Mouse (Mus musculus) fat pad, adult 2 months (tissue): ENCODE results near the gene Slc2a4.

Source experiments
- DNase-seq: peaks from one replicate; pipeline ENCODE4 v3.0.0-alpha.2; 2011; ENCODE audit warnings: low read depth, low spot score; ENCODE audit errors: extremely low read depth

Slc2a4 gene

DNA sequence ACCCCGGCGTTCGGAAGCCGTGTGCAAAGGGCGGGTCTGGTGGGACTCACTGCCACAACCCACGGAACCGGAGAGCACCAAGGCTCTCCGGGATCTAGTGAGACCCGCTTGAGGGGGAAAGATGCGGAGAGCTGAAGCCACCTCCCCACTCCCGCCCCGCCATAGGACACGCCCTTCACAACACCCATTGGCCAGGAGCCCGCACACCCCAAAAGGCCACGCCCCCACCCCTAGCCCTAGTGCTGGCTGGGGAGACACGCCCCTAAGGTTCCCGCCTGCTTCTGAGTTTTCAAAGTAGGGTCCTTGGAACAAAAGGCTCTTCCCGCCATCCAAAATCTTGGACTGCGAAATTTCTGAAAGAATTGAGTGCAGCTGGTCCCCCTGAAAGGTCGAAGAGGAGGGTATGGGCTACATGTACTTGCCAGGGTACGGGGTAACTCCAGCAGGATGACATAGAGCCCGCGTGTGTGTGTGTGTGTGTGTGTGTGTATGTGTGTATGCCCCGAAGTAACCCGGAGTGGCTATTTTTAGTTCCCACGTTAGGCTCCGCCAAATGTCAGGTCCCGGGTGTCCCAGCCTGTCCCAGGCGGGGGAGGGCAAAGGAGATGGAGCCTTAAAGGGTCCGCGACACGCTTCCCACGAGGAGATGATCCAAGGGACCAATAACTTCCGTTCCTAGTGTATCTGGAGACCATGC is at the start of gene Slc2a4:
Slc2a4 (minus strand) TSS at position 123 of the 697 bp plus-strand sequence.
- DNase-seq: no peak

DNA sequence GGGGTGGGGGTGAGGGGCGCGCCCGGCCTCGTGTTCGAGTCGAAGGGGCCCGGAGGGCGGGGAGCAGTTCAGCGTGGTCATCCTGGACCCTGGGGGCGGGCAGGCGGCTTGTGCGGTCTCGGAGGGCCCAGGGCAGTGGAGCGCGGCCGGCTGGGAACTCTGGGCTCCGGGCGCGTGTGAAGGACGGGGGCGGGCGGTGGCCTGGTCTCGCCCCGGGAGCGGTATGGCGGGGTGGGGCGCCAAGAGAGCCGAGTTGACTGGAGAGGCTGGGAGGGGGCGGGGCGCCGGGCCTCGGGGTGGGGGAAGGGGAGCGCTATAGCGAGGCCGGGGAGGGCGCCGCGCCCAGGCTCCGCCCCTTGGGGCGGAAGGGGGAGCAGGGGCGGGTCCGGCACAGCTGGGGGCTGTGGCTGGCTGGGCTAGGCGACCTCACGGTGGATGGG is 49.1 kb upstream of the Slc2a4 start:
- DNase-seq: no peak

DNA sequence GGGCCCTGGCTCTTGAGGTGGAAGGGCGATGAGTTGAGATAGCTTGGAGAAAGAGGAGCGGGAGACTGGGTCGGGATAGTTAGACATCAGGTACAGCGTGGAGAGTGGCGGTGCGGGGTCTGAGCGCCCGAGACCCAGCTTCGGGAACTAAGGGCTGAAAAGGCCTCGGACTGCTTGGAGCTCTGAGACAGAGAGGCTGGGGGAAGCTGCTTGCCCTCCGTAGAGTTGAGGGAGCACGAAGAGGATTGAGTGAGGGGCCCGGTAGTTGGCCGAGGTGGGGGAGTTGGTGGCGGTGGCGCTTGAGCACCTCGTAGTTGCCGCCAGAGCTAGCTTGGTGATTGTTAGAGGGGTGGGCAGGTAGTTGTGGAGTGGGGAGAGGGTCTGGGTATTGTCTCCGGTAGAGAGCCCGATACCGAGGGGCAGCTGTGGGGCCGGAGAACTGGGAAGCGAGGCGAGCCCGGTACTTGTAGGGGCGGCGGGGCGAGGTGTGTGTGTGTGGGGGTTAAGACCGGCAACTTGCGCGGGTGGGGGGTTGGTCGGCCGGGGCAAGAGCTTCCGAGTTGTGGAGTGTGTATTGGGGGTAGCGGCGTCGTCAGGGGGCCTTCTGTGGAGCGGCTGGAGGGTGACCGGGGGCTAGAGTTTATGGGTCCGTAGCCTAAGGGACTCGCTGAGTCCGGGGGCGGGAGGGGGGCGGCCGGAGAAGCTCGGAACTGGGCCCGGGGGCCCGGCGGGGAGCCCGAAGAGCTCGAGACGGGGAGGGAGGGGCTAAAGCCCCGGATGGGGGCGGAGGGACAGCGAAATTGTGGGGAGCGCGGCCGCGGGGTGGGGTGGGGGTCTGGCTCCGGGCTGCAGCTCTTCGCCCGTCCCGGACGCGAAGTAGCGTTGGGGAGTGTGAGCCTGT is 48.4 kb upstream of the Slc2a4 start:
- no peak for DNase-seq

DNA sequence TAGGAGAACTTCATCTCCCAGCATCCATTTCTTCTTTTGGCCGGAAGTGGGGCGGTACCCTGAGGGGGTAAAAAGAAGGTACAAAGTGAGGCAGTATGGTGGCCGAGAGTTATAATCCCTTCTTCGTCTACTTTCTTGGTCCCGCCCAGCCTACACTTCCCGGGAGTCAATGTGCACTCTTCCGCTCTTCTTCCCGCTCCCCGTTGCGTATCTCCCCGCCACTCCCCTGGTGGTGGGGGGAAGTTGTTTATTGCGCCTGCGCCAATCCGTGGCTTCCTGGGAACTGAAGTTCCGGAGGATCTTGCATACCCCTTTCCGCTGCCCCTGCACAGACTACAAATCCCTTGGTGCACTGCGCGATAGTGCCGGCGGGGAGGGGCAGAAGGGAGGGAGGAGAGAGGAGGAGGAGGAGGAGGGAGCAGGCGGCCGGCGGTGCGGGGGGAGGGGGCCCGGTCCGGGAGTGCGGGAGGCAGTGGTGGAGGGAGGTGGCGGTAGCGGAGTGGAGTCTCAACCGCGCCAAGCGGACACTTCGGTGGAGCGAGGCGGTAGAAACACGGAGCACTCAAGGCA is 47.5 kb upstream of the Slc2a4 start, which contains the start of gene Phf23:
Phf23 (plus strand) TSS at position 387 of the 570 bp plus-strand sequence.
- DNase-seq: peak; percentile 93

DNA sequence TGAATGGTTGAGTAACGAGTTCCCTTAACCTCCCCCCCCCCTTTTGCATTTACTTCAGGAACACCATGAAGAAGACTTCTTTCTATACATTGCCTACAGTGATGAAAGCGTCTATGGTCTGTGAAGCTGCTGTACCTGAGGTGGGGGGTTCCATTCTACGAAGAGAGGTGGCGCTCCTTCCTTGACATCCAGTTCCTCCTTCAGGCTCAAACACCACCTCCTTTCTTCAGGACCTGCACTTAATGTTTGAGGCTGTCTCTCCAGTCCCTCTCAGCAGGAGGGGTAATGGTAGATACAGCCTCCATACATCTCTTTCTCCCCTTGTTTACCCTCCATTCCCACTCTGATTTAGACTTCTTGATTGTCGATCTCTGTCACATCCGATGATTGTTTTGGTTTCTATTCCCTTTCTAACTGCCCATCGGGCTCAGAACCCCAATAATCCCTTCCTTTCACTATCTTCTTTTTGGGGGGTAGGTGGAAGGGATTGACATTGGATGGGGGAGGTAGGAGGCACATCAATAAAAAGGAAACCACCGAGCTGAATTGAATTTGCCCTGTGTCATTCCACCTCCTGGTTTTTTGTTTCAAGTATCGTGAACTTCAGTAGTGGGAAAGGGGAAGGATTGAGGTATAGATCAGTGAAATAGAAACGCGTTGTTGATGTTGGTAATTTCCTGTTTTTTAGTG is 46.6 kb upstream of the Slc2a4 start:
- no peak for DNase-seq

DNA sequence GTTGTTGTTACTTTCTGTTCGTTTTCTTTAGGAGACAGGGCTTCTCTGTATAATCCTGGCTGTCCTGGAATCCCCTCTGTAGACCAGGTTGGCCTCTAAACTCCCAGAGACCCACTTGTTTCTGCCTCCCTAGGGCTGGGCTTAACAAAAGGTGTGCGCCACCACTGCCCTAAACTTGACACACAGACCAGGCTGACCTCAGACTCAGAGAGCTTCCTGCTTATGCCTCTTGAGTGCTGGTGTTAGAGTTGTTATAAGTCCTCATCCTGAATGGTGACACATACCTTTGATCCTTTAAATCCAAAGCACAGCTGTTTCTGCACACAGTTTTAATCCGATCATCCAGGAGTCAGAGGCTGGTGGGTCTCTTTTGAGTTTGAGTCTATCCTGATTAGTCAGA is 44.9 kb upstream of the Slc2a4 start:
- no peak for DNase-seq

DNA sequence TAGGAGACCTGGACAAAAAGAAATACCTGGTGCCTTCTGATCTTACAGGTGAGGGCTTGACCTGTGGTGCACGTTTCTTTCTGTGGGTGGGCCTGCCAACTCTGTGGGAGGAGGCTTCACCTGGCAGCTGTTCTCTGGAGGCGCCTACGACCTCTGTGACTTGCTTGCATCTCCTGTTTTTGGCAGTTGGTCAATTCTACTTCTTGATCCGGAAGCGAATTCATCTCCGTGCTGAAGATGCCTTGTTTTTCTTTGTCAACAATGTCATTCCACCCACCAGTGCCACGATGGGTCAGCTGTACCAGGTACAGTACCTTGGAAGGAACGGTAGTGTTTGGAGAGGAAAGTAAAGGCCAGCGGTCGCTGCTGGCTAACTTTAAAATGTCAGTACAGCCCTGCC is 44.4 kb upstream of the Slc2a4 start:
- DNase-seq: peak; percentile 34

DNA sequence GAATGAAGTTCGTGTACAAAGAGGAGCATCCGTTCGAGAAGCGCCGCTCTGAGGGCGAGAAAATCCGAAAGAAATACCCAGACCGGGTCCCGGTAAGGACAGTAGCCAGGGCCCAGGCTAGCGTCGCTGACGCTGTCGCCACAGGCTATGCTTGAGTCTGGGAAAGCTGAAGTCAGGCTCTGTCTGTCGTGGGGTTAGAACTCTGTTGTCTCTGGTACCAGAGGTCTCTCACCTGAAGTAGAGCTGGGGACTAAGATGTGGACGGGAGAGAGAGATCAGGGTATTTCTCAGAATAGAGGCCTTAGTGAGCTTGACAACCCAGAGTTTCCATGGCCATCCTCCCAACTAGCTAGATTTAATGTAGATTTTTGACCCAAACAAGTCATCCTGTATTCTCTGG is 43.7 kb upstream of the Slc2a4 start:
- DNase-seq: no peak

DNA sequence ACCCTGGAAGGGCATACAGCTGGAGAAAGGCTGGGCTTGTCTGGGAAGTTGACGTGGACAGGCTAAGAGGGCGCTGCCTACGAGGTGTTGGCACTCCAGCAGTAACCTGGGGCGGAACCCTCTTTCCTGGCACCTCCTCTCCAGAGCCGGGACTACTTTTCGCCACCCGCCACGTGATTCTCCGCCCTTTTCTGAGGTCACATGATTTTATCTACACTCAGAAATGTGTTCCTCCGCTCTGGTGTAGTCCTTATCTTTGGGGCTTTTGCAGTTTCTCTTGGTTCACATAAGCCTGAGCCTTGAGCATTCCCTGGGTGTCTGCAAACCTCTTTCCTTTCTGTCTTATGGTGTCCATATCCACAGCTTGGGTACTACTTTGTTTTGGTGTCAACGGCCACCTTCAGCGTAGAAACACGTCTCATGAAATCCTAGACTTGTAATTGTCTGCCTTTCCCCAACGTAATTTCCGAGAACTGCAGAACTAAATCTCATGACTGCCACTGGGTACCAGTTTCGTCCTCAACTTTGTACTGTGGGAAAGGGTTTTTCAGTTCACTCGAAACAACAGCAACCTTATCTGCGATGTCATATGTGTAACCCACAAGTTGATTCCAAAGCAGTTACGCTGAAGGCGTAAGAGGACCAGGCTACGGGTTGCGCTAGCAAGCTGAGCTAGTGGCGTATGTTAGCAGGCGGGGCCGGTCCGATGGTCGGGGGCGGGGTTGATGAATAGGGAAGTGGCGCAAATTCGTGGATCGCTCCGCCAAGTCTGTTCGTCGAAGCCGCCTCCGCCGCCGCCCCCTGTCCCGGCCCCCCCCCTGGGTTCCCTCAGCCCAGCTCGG is 43.1 kb upstream of the Slc2a4 start, which contains the start of gene Gabarap:
Gabarap (plus strand) TSS at position 294 of the 842 bp plus-strand sequence.
- DNase-seq: peak; percentile 80

DNA sequence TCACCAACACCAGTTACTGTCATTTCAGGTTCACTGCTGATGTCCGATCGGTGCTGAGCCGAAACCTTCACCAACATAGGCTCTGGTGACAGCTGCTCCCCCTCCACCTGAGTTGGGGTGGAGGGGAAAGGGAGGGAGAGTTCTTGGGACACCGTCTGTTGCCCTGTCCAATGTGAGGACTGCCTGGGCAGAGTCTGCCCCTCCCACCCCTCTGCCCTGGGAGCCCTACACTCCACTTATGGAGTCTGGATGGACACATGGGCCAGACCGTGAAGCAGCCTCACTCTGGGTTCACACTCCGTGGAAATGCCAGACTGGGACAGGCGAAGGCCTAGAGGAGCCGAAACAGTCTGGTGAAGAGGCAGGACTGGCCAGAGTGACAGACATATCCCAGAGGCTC is 42.0 kb upstream of the Slc2a4 start:
- no peak for DNase-seq

DNA sequence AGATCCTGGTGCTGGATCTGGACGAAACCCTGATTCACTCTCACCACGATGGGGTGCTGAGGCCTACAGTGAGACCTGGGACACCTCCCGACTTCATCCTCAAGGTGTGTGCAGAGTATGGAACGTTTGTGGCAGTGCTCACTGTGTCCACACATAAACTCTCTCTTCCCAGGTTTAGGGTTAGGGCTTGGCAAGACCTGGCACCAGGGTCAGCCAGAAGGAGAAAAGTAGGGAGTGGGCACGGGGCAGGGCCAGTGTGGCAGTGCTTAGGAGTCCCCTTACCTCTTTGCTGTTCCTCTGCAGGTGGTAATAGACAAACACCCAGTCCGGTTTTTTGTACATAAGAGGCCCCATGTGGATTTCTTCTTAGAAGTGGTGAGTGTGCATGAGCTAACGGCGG is 36.4 kb upstream of the Slc2a4 start:
- DNase-seq: no peak

DNA sequence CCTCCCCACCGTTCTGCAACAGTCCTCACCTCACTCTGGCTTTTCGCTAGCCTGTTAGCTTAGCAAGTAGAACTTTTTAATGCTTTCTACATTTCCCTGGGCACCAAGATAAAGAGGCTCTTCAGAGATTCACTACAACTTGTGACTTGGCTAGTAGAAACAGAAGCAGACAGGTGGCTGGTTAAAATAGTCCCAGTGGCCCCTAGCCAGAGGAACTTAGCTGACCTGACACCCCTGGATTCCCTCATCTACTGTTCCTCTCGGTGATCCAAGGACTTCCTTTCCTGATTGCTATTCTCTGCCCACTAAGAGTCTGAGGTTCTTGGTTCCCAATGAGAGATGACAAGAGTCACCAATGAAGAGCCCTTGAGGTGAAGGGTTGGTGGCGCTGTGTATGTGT is 35.4 kb upstream of the Slc2a4 start:
- DNase-seq: no peak

DNA sequence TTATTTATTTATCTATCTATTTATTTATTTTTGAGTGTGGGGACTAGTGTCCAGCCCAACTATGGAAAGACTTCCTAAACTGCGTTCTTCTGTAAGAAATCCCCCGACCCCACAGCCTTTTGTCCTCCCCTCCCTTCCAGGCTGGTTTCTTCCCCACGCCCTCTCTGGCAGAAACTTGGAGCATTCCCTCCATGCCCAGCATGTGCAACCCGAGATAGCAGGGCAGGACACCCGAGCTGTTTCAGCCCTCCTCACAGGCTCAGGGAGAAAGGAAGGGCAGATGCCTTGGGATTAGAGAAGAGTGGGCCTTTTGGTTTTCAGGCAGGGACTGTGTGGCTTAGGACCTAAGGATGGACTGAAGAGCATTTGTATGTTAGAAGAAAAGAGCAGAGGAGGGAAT is 34.9 kb upstream of the Slc2a4 start:
- no peak for DNase-seq

DNA sequence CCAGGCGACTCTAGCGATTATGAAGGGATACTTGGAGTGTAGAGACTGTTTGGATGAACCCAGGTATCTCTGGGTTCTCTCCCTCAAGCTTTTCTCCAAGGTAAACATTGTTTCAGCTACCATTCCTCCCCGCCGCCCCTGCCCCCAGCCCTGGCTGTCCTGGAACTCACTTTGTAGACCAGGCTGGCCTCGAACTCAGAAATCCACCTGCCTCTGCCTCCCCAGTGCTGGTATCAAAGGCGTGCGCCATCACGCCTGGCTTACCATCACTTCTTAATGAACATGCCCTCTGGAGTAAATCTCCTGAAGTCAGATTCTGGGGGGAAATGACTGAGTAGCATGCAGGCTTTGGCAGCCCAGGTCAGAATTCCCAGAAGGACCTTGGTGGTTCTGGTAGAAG is 34.2 kb upstream of the Slc2a4 start, which contains the start of gene Elp5:
Elp5 (minus strand) TSS at position 293 of the 400 bp plus-strand sequence.
- no peak for DNase-seq

DNA sequence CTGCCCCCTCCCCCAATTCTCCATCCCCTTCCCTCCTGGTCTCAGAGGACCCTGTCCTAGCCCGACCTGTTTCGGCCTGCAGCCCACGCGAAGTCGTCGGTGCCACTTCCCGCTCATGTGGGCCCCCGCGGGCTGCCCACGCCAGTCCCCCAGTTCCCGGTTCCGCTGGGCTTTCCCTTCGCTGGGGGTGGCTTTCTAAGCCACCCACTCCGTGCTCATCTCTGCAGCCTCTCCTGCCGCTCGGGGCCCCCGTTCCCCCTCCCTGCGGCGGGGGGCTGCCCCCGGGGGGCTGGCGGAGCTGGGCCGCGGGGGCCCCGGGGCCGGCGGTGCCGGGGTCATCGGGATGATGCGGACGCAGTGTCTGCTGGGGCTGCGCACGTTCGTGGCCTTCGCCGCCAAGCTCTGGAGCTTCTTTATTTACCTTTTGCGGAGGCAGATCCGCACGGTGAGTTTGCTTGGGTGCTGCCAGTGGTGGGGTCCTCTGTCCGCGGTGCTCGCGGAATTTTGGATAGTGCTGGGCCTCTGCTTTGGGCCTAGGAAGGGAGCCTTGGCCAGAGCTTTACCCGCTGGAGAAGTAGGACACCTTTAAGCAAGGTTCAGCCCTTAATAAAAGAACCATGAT is 33.3 kb upstream of the Slc2a4 start, which contains the start of gene Ctdnep1:
Ctdnep1 (plus strand) TSS at position 16 of the 622 bp plus-strand sequence.
- no peak for DNase-seq

DNA sequence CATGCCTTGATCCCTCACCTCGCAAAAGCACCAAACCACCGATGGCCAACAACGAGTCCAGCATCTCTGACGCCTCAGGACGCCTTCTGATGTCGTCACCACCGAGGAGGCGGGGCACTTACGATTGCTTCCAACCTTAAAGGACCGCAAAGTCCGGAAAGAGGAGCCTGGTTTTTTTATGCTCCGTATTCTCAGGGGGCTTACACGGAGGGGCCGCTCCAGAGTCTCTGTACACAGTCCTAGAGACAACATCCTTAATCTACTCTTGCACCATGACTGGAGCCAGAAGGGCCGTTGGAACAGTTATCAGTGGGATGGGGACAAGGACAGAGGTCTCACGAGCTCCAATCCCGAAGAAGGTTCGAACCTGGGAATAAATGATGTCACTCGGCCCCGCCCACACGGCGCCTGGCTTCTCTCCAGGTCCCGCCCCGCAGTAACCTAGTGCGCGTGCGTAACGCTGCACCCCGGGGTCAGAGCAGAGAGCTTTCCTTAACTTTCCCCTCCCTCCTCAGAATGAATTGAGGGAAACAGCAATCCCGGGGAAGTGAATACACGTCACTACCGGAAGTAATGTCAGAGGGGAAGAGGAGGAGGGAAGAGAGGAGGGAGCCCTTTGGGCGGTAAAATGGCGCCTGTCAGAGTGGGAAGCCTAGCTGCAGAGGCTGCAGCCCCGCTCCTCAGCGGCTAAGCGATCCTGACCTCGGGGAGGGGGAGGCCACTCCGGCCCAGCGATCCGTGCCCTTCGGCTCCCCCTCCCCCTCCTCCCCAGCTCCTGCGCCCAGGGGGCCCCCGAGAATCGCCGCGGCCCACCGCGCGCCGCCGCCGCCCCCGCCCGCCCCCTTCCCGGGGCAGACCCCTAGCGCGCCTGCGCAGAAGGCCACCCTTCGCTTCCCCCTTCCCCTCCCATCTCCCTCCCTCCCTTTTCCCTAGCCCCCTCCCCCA is 32.5 kb upstream of the Slc2a4 start:
- peak; percentile 89 for DNase-seq

DNA sequence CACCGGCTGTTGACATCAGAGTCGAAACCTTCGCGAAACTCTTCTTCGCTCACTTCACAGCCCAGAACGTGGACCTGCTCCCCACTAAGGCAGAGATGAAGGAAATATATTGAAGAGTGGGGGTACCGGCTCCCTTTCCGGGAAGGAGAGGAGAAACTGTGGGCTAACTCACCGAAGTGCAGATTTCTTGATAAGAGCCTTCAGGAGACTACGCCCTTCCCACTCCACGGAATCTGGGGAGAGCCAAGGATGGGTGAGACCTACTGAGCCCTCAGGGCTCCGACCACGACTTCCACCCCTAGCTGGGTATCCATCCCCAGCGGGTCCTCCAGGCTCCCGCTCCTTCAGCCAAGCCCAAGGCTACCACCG is 31.8 kb upstream of the Slc2a4 start:
- no peak for DNase-seq

DNA sequence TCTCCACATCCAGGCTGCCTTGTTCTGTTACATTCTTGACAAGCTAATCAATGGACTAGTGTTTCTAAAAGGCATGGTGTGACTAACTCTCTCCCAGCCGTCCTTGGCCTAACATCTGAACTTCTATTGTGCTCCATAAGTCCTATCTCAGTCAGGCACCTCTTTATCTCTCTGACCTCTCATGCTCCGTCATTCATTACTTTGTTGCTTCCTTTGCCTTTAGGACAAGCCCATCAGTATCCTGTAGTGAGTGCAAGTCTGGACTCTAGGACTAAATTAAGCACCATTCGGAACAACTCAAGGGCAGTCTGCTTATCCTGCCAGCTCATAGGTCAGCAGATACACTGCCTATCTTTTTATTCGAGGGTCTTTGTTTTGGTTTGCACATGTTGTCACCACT is 28.3 kb upstream of the Slc2a4 start:
- no peak for DNase-seq

DNA sequence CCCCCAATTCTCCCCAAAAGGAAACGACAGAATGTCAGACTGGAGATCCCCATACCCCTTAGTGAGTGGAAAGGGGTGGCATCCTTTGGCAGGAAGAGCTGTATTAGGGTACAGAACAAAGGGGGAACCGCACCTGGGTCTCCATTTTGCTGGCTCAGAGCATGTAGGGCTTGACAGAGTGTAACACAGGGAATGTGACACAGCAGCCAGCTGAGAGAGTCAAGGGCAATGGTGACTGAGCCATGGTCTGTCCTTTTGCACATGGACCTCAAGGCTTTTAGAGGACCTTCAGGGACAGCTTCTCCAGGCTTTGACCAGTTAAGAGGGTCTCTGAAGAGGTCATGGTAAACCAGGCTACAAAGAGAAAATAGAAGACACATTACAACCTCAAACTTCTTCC is 26.9 kb upstream of the Slc2a4 start:
- DNase-seq: no peak
